Mouse (Mus musculus) neural tube, embryonic 15.5 days (tissue): ENCODE measurements around the gene Hexim1. TPM values are rescaled to one million over a fixed set of nuclear protein-coding genes. Genes with fewer than 3 reads are reported as not detected.

ENCODE experiments used
- ATAC-seq: fragments of 200-750 bp; cut with Nextera tagmentation; 2 replicates; pipeline ENCODE4 v1.8.0; 2017; ENCODE audit warnings: mild to moderate bottlenecking, moderate TSS enrichment, moderate library complexity; ENCODE audit not compliant: low FRiP score
- H3K27ac ChIP-seq: fragments of 300-500 bp; sonication (generic); replicated peaks from 2 replicates; pipeline ENCODE4 v1.5.1; 2015; ENCODE audit warnings: mild to moderate bottlenecking, inconsistent platforms
- H3K27me3 ChIP-seq: fragments of 300-500 bp; sonication (generic); replicated peaks from 2 replicates; pipeline ENCODE4 v1.6.1; 2015; ENCODE audit warnings: inconsistent platforms
- H3K36me3 ChIP-seq: fragments of 300-500 bp; sonication (generic); 2 replicates; pipeline ENCODE4 v1.6.1; 2015; ENCODE audit warnings: inconsistent platforms
- H3K4me1 ChIP-seq: fragments of 300-500 bp; sonication (generic); 2 replicates; pipeline ENCODE4 v1.6.1; 2015; ENCODE audit warnings: inconsistent platforms
- H3K4me2 ChIP-seq: fragments of 300-500 bp; sonication (generic); 2 replicates; pipeline ENCODE4 v1.6.1; 2015; ENCODE audit warnings: inconsistent platforms, mild to moderate bottlenecking, moderate library complexity
- H3K4me3 ChIP-seq: fragments of 300-500 bp; sonication (generic); replicated peaks from 2 replicates; pipeline ENCODE4 v1.5.1; 2015; ENCODE audit warnings: mild to moderate bottlenecking, inconsistent platforms
- H3K9ac ChIP-seq: fragments of 300-500 bp; sonication (generic); replicated peaks from 2 replicates; pipeline ENCODE4 v1.6.1; 2015; ENCODE audit warnings: mild to moderate bottlenecking, inconsistent platforms
- H3K9me3 ChIP-seq: fragments of 300-500 bp; sonication (generic); replicated peaks from 2 replicates; pipeline ENCODE4 v1.6.1; 2016; ENCODE audit warnings: inconsistent platforms
- WGBS: fragments of 180-500 bp; shearing (Covaris S2); methylation state at CpG from one replicate; pipeline ENCODE4 v1.1.7; 2015; ENCODE audit warnings: mixed read lengths; 5-methylcytosine and 5-hydroxymethylcytosine counted together
- polyA plus RNA-seq: library from polyadenylated mRNA; unstranded; fragments of >200 nt; fragmentation: Nextera tagmentation; extraction: Ambion mirVana; gene quantifications from 2 replicates; pipeline ENCODE4 v1.2.1, GENCODE M21; 2015

The Hexim1 gene
- polyA plus RNA-seq, 1 experiment from 2014 or later = 4.3 TPM

GRCm38 (mm10) chr11:103168690-103169390 is 52.8 kb downstream of the Hexim1 start:
- H3K9ac ChIP-seq = no peak overlapping the region
- no peaks in the 10 kb centered on the region for H3K9me3 ChIP-seq
- WGBS = 25% methylated on average over 9 of the region's 9 CpGs
- peaks cover 46% of the 10 kb centered on the region for H3K4me1 ChIP-seq
- no peaks in the 10 kb centered on the region for H3K36me3 ChIP-seq
- H3K4me3 ChIP-seq = no peak overlapping the region
- peak overlapping the region; percentile 43; the same call in 1 of the 2 replicates for H3K27ac ChIP-seq
- H3K27me3 ChIP-seq = peaks cover 29% of the 10 kb centered on the region
- no peak for ATAC-seq
- no peak overlapping the region; the same call in 1 of the 2 replicates for H3K4me2 ChIP-seq

Other genes with a start within 250 kb of the Hexim1 start
- 121 and 147 TPM in 2 replicates for gene Eftud2, start 235.2 kb upstream of the Hexim1 start, polyA plus RNA-seq
- gene Ccdc103, start 235.0 kb upstream of the Hexim1 start, polyA plus RNA-seq = 1.5 and 1.7 TPM in 2 replicates
- gene Fam187a, start 231.1 kb upstream of the Hexim1 start, polyA plus RNA-seq = not detected in 2 replicates
- gene Gfap, start 215.3 kb upstream of the Hexim1 start, polyA plus RNA-seq = 2.4 and 4.2 TPM in 2 replicates
- 1.9 and 3.9 TPM in 2 replicates for gene Kif18b, start 191.1 kb upstream of the Hexim1 start, polyA plus RNA-seq
- 4.4 TPM in 2 replicates for gene C1ql1, start 169.5 kb upstream of the Hexim1 start, polyA plus RNA-seq
- gene Nmt1, start 88.0 kb upstream of the Hexim1 start, polyA plus RNA-seq = 33.8 and 39.3 TPM in 2 replicates
- gene Dcakd, start 87.9 kb upstream of the Hexim1 start, polyA plus RNA-seq = 149 and 153 TPM in 2 replicates
- gene Plcd3, start 14.6 kb upstream of the Hexim1 start, polyA plus RNA-seq = 3.2 and 3.4 TPM in 2 replicates
- 9.3 and 10.4 TPM in 2 replicates for gene Acbd4, start 14.5 kb upstream of the Hexim1 start, polyA plus RNA-seq
- 28.4 and 29.0 TPM in 2 replicates for gene Hexim2, start 16.2 kb downstream of the Hexim1 start, polyA plus RNA-seq
- gene Fmnl1, start 54.9 kb downstream of the Hexim1 start, polyA plus RNA-seq = 8.6 and 10.8 TPM in 2 replicates
- 2.1 and 2.3 TPM in 2 replicates for gene 1700023F06Rik, start 92.3 kb downstream of the Hexim1 start, polyA plus RNA-seq
- 1.00 and 1.3 TPM in 2 replicates for gene Spata32, start 102.2 kb downstream of the Hexim1 start, polyA plus RNA-seq
- gene Map3k14, start 151.2 kb downstream of the Hexim1 start, polyA plus RNA-seq = 3.8 and 5.7 TPM in 2 replicates
- 6.3 and 8.3 TPM in 2 replicates for gene Arhgap27, start 247.5 kb downstream of the Hexim1 start, polyA plus RNA-seq